Mouse (Mus musculus) bone marrow, adult 2 months (tissue): Measurements from ENCODE around the gene Rbm28.

Source experiments
- CTCF ChIP-seq: fragments of 200-500 bp; IDR thresholded peaks from 2 replicates; pipeline ENCODE4 v1.5.1; 2011; ENCODE audit warnings: low read length, control low read depth; ENCODE audit not compliant: control insufficient read depth, insufficient read depth
- POLR2A ChIP-seq: fragments of 200-500 bp; IDR thresholded peaks from 2 replicates; pipeline ENCODE4 v1.6.1; 2011; ENCODE audit warnings: low read depth, mild to moderate bottlenecking, control low read depth, low read length, borderline replicate concordance; ENCODE audit not compliant: control insufficient read depth

- TF ChIP-seq CTCF (no peak), POLR2A (no peak)
Measured at GRCm38 (mm10) chr6:29200496-29200895, 35.7 kb upstream of the Rbm28 start.
